Mouse (Mus musculus) spleen, adult 2 months (tissue): ENCODE results near the gene A3galt2. TPM values are rescaled to one million over a fixed set of nuclear protein-coding genes. Genes with fewer than 3 reads are reported as not detected.
A peak's percentile ranks its signal among the peaks of the same experiment; 100 is the strongest.

ENCODE experiments used
- DNase-seq, 2 experiments: peaks; one replicate each; pipeline versions ENCODE4 v3.0.0 to v3.0.0-alpha.2; 2012 to 2021; ENCODE audit warnings: low spot score in 2 of 2, low read depth in 1 of 2
- H3K27ac ChIP-seq: fragments of 200-500 bp; 2 replicates; pipeline ENCODE4 v1.5.1; 2012; ENCODE audit warnings: low read length, inconsistent platforms; ENCODE audit not compliant: insufficient read depth
- H3K27me3 ChIP-seq: fragments of 200-500 bp; 2 replicates; pipeline ENCODE4 v1.6.1; 2012; ENCODE audit warnings: mild to moderate bottlenecking, moderate library complexity, low read length, inconsistent platforms; ENCODE audit not compliant: control insufficient read depth, insufficient read depth
- H3K36me3 ChIP-seq: fragments of 200-500 bp; 2 replicates; pipeline ENCODE4 v1.6.1; 2012; ENCODE audit warnings: mild to moderate bottlenecking, low read length, inconsistent platforms; ENCODE audit not compliant: control insufficient read depth, insufficient read depth
- H3K4me1 ChIP-seq: fragments of 200-500 bp; 2 replicates; pipeline ENCODE4 v1.6.1; 2011; ENCODE audit warnings: inconsistent platforms; ENCODE audit not compliant: control insufficient read depth, insufficient read depth, insufficient read length
- H3K4me3 ChIP-seq: fragments of 200-500 bp; 2 replicates; pipeline ENCODE4 v1.5.1; 2011; ENCODE audit warnings: mild to moderate bottlenecking, inconsistent platforms; ENCODE audit not compliant: insufficient read depth, insufficient read length; ENCODE audit errors: extremely low read depth
- CTCF ChIP-seq: fragments of 200-500 bp; IDR thresholded peaks from 2 replicates; pipeline ENCODE4 v1.5.1; 2011; ENCODE audit warnings: mild to moderate bottlenecking, inconsistent platforms; ENCODE audit not compliant: insufficient read depth, insufficient read length, insufficient replicate concordance; ENCODE audit errors: extremely low read depth
- POLR2A ChIP-seq: fragments of 200-500 bp; IDR thresholded peaks from 2 replicates; pipeline ENCODE4 v1.6.1; 2011; ENCODE audit warnings: low read depth, low read length, inconsistent platforms
- WGBS: fragments of 180-500 bp; shearing (Covaris S2); methylation state at CpG from one replicate; pipeline ENCODE4 v1.1.7; 2018; 5-methylcytosine and 5-hydroxymethylcytosine counted together
- polyA plus RNA-seq: library from polyadenylated mRNA; depleted of rRNA; stranded (reverse); fragments of >200 nt; gene quantifications from 2 replicates; pipeline ENCODE4 v1.2.3, GENCODE M21; 2012

Gene A3galt2
- polyA plus RNA-seq, 1 experiment = 0.41 TPM

- WGBS = 29% methylated on average over 5 of the region's 5 CpGs
- TF ChIP-seq CTCF = no peak
- TF ChIP-seq POLR2A = no peak
- peaks cover 3% of the 10 kb centered on the region; the same call in 1 of the 2 replicates for H3K36me3 ChIP-seq
- no peak for DNase-seq
- no peaks in the 10 kb centered on the region; the same call in 1 of the 2 replicates for H3K4me1 ChIP-seq
- no peak overlapping the region for H3K4me3 ChIP-seq
- no peaks in the 10 kb centered on the region for H3K27me3 ChIP-seq
- H3K27ac ChIP-seq = no peak overlapping the region
Observed at GRCm38 (mm10) chr4:128720110-128720509, 35.1 kb upstream of the A3galt2 start.

GRCm38 (mm10) chr4:128721061-128721648, 34.0 kb upstream of the A3galt2 start:
- TF ChIP-seq CTCF = no peak
- no peak for TF ChIP-seq POLR2A
- Histone ChIP-seq H3K4me1 (no peaks in the 10 kb centered on the region; the same call in 1 of the 2 replicates), H3K27me3 (no peaks in the 10 kb centered on the region), H3K36me3 (peaks cover 3% of the 10 kb centered on the region; the same call in 1 of the 2 replicates), H3K27ac (no peak overlapping the region), H3K4me3 (no peak overlapping the region)
- no peak for DNase-seq
- 96% methylated on average over 9 of the region's 9 CpGs for WGBS

- Histone ChIP-seq H3K4me1 (peaks cover under 1% of the 10 kb centered on the region), H3K27ac (no peak overlapping the region), H3K27me3 (no peaks in the 10 kb centered on the region), H3K4me3 (no peak overlapping the region), H3K36me3 (peaks cover 3% of the 10 kb centered on the region; the same call in 1 of the 2 replicates)
- WGBS = 92% methylated on average over 4 of the region's 4 CpGs
- TF ChIP-seq POLR2A (no peak), CTCF (no peak)
- no peak for DNase-seq
Observed at GRCm38 (mm10) chr4:128721761-128722160, 33.4 kb upstream of the A3galt2 start.

DNA sequence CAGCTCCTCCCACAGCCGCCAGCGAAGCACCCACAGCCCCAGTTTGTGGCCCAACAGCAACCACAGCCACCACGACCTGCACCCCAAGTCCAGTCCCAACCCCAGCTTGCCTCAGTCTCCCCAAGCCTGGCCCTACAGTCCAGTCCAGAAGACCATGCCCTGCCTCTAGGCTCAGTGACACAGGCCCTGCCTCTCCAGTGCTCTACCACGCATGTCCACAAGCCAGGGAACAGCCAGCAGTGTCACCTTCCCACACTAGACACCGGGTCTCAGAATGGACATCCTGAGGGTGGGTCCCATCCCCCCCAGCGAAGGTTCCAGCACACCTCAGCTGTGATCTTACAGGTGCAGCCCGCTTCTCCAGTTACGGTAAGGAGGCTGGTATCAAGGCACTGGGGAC, 32.2 kb upstream of the A3galt2 start:
- WGBS = 87% methylated on average over 8 of the region's 8 CpGs
- Histone ChIP-seq H3K36me3 (peaks cover 1% of the 10 kb centered on the region; the same call in 1 of the 2 replicates), H3K27ac (no peak overlapping the region), H3K4me3 (no peak overlapping the region), H3K4me1 (peaks cover 4% of the 10 kb centered on the region), H3K27me3 (no peaks in the 10 kb centered on the region)
- TF ChIP-seq CTCF (no peak), POLR2A (no peak)
- DNase-seq = no peak

GRCm38 (mm10) chr4:128723431-128723830, 31.7 kb upstream of the A3galt2 start:
- DNase-seq = no peak
- Histone ChIP-seq H3K4me3 (no peak overlapping the region), H3K4me1 (peaks cover 4% of the 10 kb centered on the region), H3K27ac (0 out of 2 replicates have a peak overlapping the region, but pooled peaks have one; percentile 3), H3K27me3 (no peaks in the 10 kb centered on the region), H3K36me3 (peaks cover 1% of the 10 kb centered on the region; the same call in 1 of the 2 replicates)
- 91% methylated on average over 13 of the region's 13 CpGs for WGBS
- TF ChIP-seq CTCF = no peak
- no peak for TF ChIP-seq POLR2A

- TF ChIP-seq CTCF (no peak), POLR2A (no peak)
- WGBS = 82% methylated on average over 7 of the region's 7 CpGs
- no peaks in the 10 kb centered on the region for H3K27me3 ChIP-seq
- H3K27ac ChIP-seq = peak overlapping the region; percentile 3; the same call in 1 of the 2 replicates
- peaks cover 1% of the 10 kb centered on the region; the same call in 1 of the 2 replicates for H3K36me3 ChIP-seq
- peaks cover 5% of the 10 kb centered on the region for H3K4me1 ChIP-seq
- no peak overlapping the region for H3K4me3 ChIP-seq
- no peak for DNase-seq
Observed at GRCm38 (mm10) chr4:128724059-128724458, 31.1 kb upstream of the A3galt2 start.

GRCm38 (mm10) chr4:128727019-128727720, 28.0 kb upstream of the A3galt2 start:
- Histone ChIP-seq H3K27ac (peak overlapping the region; percentile 92), H3K4me1 (peaks cover 15% of the 10 kb centered on the region), H3K36me3 (peaks cover 1% of the 10 kb centered on the region; the same call in 1 of the 2 replicates), H3K4me3 (peak overlapping the region; percentile 92), H3K27me3 (no peaks in the 10 kb centered on the region)
- TF ChIP-seq POLR2A (peak; percentile 77), CTCF (no peak)
- WGBS = 7% methylated on average over 32 of the region's 68 CpGs
- DNase-seq = peak; percentile 55 to 87
